Mouse (Mus musculus): ENCODE measurements around the gene Wasl. TPM values are rescaled to one million over a fixed set of nuclear protein-coding genes. Genes with fewer than 3 reads are reported as not detected.

Gene Wasl
- total RNA-seq, 1 experiment from 2014 or later = 9.5 TPM

- ATAC-seq (replicated peaks in 1 of 2; ENCODE audit: insufficient read depth in 1 of 2, low FRiP score in 2 of 2, low TSS enrichment in 1 of 2, low read depth in 1 of 2, poor library complexity in 2 of 2, severe bottlenecking in 2 of 2) = no peak
Measured at GRCm38 (mm10) chr6:24590282-24590681, 74.5 kb downstream of the Wasl start.

GRCm38 (mm10) chr6:24586885-24587284 is 77.9 kb downstream of the Wasl start:
- ATAC-seq (replicated peaks in 1 of 2; ENCODE audit: insufficient read depth in 1 of 2, low FRiP score in 2 of 2, low TSS enrichment in 1 of 2, low read depth in 1 of 2, poor library complexity in 2 of 2, severe bottlenecking in 2 of 2) = no peak

DNA sequence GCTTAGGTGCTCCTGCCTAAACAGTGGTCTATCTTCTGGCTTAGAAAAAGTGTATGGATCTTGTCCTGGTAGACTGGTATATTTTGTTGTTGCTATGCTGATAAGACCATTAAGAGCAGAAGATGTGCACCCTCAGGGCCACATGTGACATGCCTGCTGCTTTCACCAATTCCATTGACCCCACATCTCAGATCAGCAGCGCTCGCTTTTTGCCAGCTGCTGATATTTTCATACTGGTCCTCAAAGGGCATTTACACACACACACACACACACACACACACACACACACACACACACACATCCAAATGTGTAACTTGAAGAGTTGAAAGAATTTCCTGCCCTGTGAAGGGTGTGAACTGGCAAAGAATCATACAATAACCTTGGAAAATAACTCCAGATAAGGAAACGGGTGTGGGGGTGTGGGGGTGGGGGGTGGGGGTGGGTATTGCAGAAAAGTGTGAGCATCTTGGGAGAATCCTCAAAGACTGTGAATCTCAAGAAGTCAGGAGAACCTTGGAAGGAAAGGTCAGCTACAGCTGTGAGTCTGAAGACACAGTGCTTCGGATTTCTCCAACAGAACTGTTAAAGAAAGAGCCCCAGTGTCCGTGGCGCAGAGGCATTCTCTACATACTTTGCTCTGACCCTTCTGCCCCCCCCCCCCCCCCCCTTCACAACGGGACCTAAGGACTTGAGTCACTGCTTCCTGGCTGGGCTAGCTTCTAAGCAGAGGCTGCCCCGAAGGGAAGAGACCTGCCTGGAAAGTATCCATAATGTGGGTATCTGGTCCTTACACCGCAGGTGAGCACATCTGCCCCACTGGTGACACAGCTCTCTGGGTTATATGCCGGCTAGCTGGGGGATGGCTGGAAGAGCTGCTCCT is 79.1 kb downstream of the Wasl start:
- no peak for ATAC-seq (replicated peaks in 1 of 2; ENCODE audit: insufficient read depth in 1 of 2, low FRiP score in 2 of 2, low TSS enrichment in 1 of 2, low read depth in 1 of 2, poor library complexity in 2 of 2, severe bottlenecking in 2 of 2)

DNA sequence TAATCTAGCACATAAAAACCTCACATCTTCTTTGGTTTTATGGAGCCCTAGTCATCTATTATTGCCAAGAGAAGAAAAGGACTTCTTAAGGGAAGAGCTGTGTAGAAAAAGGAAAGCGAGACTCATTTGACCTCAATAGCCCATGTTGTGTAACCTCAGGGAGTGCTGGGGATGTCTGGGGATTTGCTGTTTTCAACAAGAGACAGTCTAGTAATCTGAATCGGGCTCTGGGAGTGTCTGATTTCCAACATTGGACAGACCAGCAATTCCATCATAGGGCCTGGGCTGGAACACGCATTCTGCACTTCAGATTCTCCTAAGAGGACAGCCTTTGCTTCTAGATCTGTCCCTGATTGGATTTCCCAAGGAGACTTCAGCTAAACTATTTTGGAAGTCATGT is 81.4 kb downstream of the Wasl start:
- no peak for ATAC-seq (replicated peaks in 1 of 2; ENCODE audit: insufficient read depth in 1 of 2, low FRiP score in 2 of 2, low TSS enrichment in 1 of 2, low read depth in 1 of 2, poor library complexity in 2 of 2, severe bottlenecking in 2 of 2)

GRCm38 (mm10) chr6:24573319-24573718 is 91.5 kb downstream of the Wasl start:
- no peak for ATAC-seq (replicated peaks in 1 of 2; ENCODE audit: insufficient read depth in 1 of 2, low FRiP score in 2 of 2, low TSS enrichment in 1 of 2, low read depth in 1 of 2, poor library complexity in 2 of 2, severe bottlenecking in 2 of 2)

DNA sequence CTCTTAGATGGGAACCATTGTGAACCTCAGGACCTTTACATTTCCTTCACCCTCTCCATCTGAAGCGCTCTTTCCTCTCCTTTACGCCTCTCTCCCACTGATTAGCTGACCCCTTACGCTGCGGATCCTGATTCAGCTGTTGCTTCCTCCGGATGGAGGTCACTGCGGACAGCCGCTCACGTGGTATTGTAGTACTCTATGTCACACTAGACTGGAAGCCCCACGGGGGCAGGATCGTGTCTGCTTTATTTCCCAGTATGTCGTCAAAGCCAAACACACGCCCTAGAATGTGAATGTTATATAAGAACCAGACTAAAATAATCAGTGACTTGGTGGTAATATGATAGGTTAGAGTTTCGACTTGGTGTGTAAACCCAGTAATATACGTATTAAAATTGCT is 92.4 kb downstream of the Wasl start:
- no peak for ATAC-seq (replicated peaks in 1 of 2; ENCODE audit: insufficient read depth in 1 of 2, low FRiP score in 2 of 2, low TSS enrichment in 1 of 2, low read depth in 1 of 2, poor library complexity in 2 of 2, severe bottlenecking in 2 of 2)

DNA sequence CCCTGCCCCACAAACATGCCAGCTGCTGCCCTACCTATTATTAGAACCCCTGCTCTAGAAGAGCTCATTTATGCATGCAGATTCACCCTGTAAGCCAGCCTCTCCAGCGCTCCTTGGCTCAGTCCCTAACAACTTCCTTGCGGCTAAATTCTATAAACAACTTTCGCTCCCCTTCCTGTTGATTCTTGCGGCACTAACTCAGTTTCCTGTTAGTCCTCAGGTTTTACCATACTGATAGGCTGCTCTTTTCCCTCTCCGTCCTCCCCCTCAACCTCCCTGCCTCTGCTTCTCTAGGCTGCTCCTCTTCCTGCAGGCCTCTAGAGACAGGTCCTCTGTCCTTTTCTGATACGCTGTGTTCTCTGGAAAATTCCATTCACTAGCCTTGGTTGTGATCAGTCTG is 93.7 kb downstream of the Wasl start:
- ATAC-seq (replicated peaks in 1 of 2; ENCODE audit: insufficient read depth in 1 of 2, low FRiP score in 2 of 2, low TSS enrichment in 1 of 2, low read depth in 1 of 2, poor library complexity in 2 of 2, severe bottlenecking in 2 of 2) = no peak

GRCm38 (mm10) chr6:24570278-24570677 is 94.5 kb downstream of the Wasl start:
- no peak for ATAC-seq (replicated peaks in 1 of 2; ENCODE audit: insufficient read depth in 1 of 2, low FRiP score in 2 of 2, low TSS enrichment in 1 of 2, low read depth in 1 of 2, poor library complexity in 2 of 2, severe bottlenecking in 2 of 2)

GRCm38 (mm10) chr6:24569711-24570110 is 95.1 kb downstream of the Wasl start:
- ATAC-seq (replicated peaks in 1 of 2; ENCODE audit: insufficient read depth in 1 of 2, low FRiP score in 2 of 2, low TSS enrichment in 1 of 2, low read depth in 1 of 2, poor library complexity in 2 of 2, severe bottlenecking in 2 of 2) = no peak

- ATAC-seq (replicated peaks in 1 of 2; ENCODE audit: insufficient read depth in 1 of 2, low FRiP score in 2 of 2, low TSS enrichment in 1 of 2, low read depth in 1 of 2, poor library complexity in 2 of 2, severe bottlenecking in 2 of 2) = no peak
Measured at GRCm38 (mm10) chr6:24568963-24569362, 95.8 kb downstream of the Wasl start.

DNA sequence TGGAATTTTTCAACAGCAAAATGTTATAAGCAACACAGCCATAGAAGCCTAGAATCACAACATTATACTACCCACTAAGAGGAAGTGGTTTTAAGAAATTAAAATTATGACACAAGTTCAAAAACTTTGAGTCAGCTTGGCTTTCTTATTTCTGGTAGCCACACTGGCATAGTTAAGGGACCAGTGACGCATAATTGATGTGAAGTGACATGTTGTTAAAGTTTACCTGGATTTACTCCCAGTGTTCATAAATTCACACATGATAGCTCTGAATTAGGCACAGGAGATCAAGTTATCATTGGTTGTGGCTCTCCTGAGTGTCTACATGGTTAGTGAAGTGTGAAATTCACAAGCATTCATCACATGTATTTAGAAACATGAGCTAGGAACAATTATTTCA is 99.9 kb downstream of the Wasl start:
- ATAC-seq (replicated peaks in 1 of 2; ENCODE audit: insufficient read depth in 1 of 2, low FRiP score in 2 of 2, low TSS enrichment in 1 of 2, low read depth in 1 of 2, poor library complexity in 2 of 2, severe bottlenecking in 2 of 2) = no peak

DNA sequence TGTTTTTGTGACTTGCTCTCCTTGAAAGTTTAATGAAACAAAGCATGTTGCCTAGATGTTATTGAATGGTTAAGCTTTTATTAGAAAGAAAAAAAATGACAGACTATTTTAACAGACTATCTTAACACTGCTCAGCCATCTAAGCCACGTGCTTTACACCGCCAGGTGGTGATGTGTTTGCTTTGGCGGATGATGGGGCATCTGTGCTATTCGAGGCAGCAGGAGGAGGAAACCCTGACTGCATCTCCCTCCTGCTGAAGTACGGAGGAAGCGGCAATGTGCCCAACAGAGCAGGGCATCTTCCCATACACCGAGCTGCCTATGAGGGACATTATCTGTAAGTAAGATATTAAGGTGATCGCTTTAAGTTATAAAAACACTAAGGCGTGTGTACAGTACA is 100.7 kb downstream of the Wasl start:
- ATAC-seq (replicated peaks in 1 of 2; ENCODE audit: insufficient read depth in 1 of 2, low FRiP score in 2 of 2, low TSS enrichment in 1 of 2, low read depth in 1 of 2, poor library complexity in 2 of 2, severe bottlenecking in 2 of 2) = no peak

Other genes starting within 250 kb of the Wasl start
- gene Iqub, start 149.9 kb downstream of the Wasl start, total RNA-seq (2017) = not detected in 2 replicates
- 205 and 225 TPM in 2 replicates for gene Ndufa5, start 137.0 kb downstream of the Wasl start, total RNA-seq (2017)
- not detected in 2 replicates for gene Asb15, start 136.9 kb downstream of the Wasl start, total RNA-seq (2017)
- gene Lmod2, start 67.2 kb downstream of the Wasl start, total RNA-seq (2017) = not detected in 2 replicates
- gene Hyal6, start 68.2 kb upstream of the Wasl start, total RNA-seq (2017) = not detected in 2 replicates
- gene Hyal4, start 83.3 kb upstream of the Wasl start, total RNA-seq (2017) = not detected in 2 replicates
- gene Spam1, start 126.2 kb upstream of the Wasl start, total RNA-seq (2017) = not detected in 2 replicates
- not detected in 2 replicates for gene Hyal5, start 193.0 kb upstream of the Wasl start, total RNA-seq (2017)